Mouse (Mus musculus) CH12.LX (cell line): ENCODE measurements around the gene Usp35. TPM values are rescaled to one million over a fixed set of nuclear protein-coding genes. Genes with fewer than 3 reads are reported as not detected.

ENCODE experiments used
- DNase-seq: peaks from one replicate; pipeline ENCODE4 v3.0.0-alpha.2; 2013; ENCODE audit errors: extremely low read depth
- H3K27ac ChIP-seq: 2 replicates; pipeline ENCODE4 v1.5.1; 2012; ENCODE audit warnings: low read depth, mild to moderate bottlenecking, control low read depth, moderate library complexity; ENCODE audit not compliant: insufficient read depth
- H3K27me3 ChIP-seq: replicated peaks from 2 replicates; pipeline ENCODE3; 2012; ENCODE audit warnings: inconsistent platforms
- H3K36me3 ChIP-seq, 2 experiments: replicated peaks in 1 of 2; 2 replicates each; pipeline versions ENCODE3 to v1.6.1; 2012; ENCODE audit warnings: inconsistent platforms in 1 of 2, low read length in 1 of 2, mild to moderate bottlenecking in 1 of 2, mixed read lengths in 1 of 2, moderate library complexity in 1 of 2; ENCODE audit not compliant: control insufficient read depth in 1 of 2, insufficient read depth in 1 of 2
- H3K4me1 ChIP-seq, 2 experiments: 2 replicates each; pipeline ENCODE4 v1.6.1; 2012; ENCODE audit warnings: inconsistent platforms in 1 of 2, moderate library complexity in 1 of 2; ENCODE audit not compliant: insufficient read depth in 2 of 2, control insufficient read depth in 1 of 2
- H3K4me2 ChIP-seq: 2 replicates; pipeline ENCODE4 v1.6.1; 2012; ENCODE audit warnings: low read depth, mild to moderate bottlenecking, control low read depth; ENCODE audit not compliant: poor library complexity, insufficient read depth, severe bottlenecking
- H3K4me3 ChIP-seq, 3 experiments: fragments of 150-350 bp in 1 of 3; sonication (generic) in 1 of 3; replicated peaks in 1 of 3; 2 replicates each; pipeline versions ENCODE3 to v1.5.1; 2011 to 2012; ENCODE audit warnings: low read depth in 2 of 3, low read length in 2 of 3, mild to moderate bottlenecking in 2 of 3, moderate library complexity in 2 of 3, control low read depth in 1 of 3, improper control_type of control experiment in 1 of 3, inconsistent platforms in 1 of 3, mixed read lengths in 1 of 3; ENCODE audit not compliant: poor library complexity in 1 of 3
- H3K79me2 ChIP-seq: replicated peaks from 2 replicates; pipeline ENCODE4 v1.6.1; 2012; ENCODE audit warnings: mild to moderate bottlenecking, moderate library complexity; ENCODE audit not compliant: control insufficient read depth, poor library complexity, insufficient read depth, severe bottlenecking; ENCODE audit errors: extremely low read depth
- H3K9ac ChIP-seq: 2 replicates; pipeline ENCODE4 v1.6.1; 2012; ENCODE audit warnings: low read depth, mild to moderate bottlenecking, control low read depth, moderate library complexity; ENCODE audit not compliant: insufficient read depth
- H3K9me3 ChIP-seq: replicated peaks from 2 replicates; pipeline ENCODE3; 2012; ENCODE audit warnings: low read length, inconsistent platforms, mixed read lengths
- CHD2 ChIP-seq: IDR thresholded peaks from 2 replicates; pipeline ENCODE4 v1.6.1; 2011; ENCODE audit warnings: low read length, improper control_type of control experiment
- E2F4 ChIP-seq: IDR thresholded peaks from 2 replicates; pipeline ENCODE4 v1.6.1; 2011; ENCODE audit warnings: low read depth, low read length, improper control_type of control experiment; ENCODE audit not compliant: insufficient replicate concordance
- ELF1 ChIP-seq: IDR thresholded peaks from 2 replicates; pipeline ENCODE4 v1.6.1; 2014; ENCODE audit warnings: low read depth, mild to moderate bottlenecking, inconsistent platforms, low read length, improper control_type of control experiment
- EP300 ChIP-seq: IDR thresholded peaks from 2 replicates; pipeline ENCODE4 v1.6.1; 2011; ENCODE audit warnings: low read length, improper control_type of control experiment
- IRF4 ChIP-seq: IDR thresholded peaks from 2 replicates; pipeline ENCODE4 v1.6.1; 2014; ENCODE audit warnings: low read depth, mild to moderate bottlenecking, inconsistent platforms, low read length, improper control_type of control experiment
- JUND ChIP-seq: conservative IDR thresholded peaks from 2 replicates; pipeline ENCODE4 v1.6.1; 2011; ENCODE audit warnings: low read depth, low read length, improper control_type of control experiment
- MAX ChIP-seq: IDR thresholded peaks from 2 replicates; pipeline ENCODE4 v1.6.1; 2011; ENCODE audit warnings: low read length, improper control_type of control experiment
- MXI1 ChIP-seq: IDR thresholded peaks from 2 replicates; pipeline ENCODE4 v1.6.1; 2011; ENCODE audit warnings: mild to moderate bottlenecking, low read depth, low read length, improper control_type of control experiment
- POLR2AphosphoS2 ChIP-seq: IDR thresholded peaks from 2 replicates; pipeline ENCODE4 v1.6.1; 2011; ENCODE audit warnings: low read depth, low read length, improper control_type of control experiment
- SIN3A ChIP-seq: IDR thresholded peaks from 2 replicates; pipeline ENCODE4 v1.6.1; 2012; ENCODE audit warnings: low read length, improper control_type of control experiment, inconsistent platforms
- TBP ChIP-seq: conservative IDR thresholded peaks from 2 replicates; pipeline ENCODE4 v1.6.1; 2011; ENCODE audit warnings: low read depth, low read length, improper control_type of control experiment
- TCF12 ChIP-seq: IDR thresholded peaks from 2 replicates; pipeline ENCODE4 v1.6.1; 2014; ENCODE audit warnings: low read depth, mild to moderate bottlenecking, inconsistent platforms, low read length, improper control_type of control experiment
- UBTF ChIP-seq: IDR thresholded peaks from 2 replicates; pipeline ENCODE4 v1.6.1; 2012; ENCODE audit warnings: low read depth, mild to moderate bottlenecking, inconsistent platforms, low read length, improper control_type of control experiment, moderate library complexity
- ZC3H11A ChIP-seq: IDR thresholded peaks from 2 replicates; pipeline ENCODE4 v1.6.1; 2012; ENCODE audit warnings: low read depth, mild to moderate bottlenecking, inconsistent platforms, low read length, improper control_type of control experiment
- ZKSCAN1 ChIP-seq: IDR thresholded peaks from 2 replicates; pipeline ENCODE4 v1.6.1; 2012; ENCODE audit warnings: low read depth, inconsistent platforms, low read length, improper control_type of control experiment, borderline replicate concordance
- ZNF384 ChIP-seq: IDR thresholded peaks from 2 replicates; pipeline ENCODE4 v1.6.1; 2012; ENCODE audit warnings: low read depth, low read length, improper control_type of control experiment, inconsistent platforms
- dilution Hi-C: fragments of 300-500 bp; cut with MboI; formaldehyde crosslinking; loops from 2 replicates; pipeline ENCODE4 v1.14.3; 2020; ENCODE audit warnings: low sequenced_read_pairs; ENCODE audit not compliant: extremely low pct_unique_long_range_greater_than_20kb, extremely low pct_ligation_motif_present
- in situ Hi-C: fragments of 300-500 bp; cut with MboI; formaldehyde crosslinking; loops from 3 replicates; pipeline ENCODE4 v1.14.3; 2019; ENCODE audit warnings: low sequenced_read_pairs, low pct_ligation_motif_present, low pct_unique_long_range_greater_than_20kb, mixed read lengths
- polyA plus RNA-seq: library from polyadenylated mRNA; unstranded; fragments of >175 nt; gene quantifications from 2 replicates; pipeline ENCODE4 v1.2.1, GENCODE M21; 2012; ENCODE audit warnings: low read depth; ENCODE audit not compliant: insufficient read length
- total RNA-seq, 2 experiments: library from RNA; depleted of rRNA; stranded (reverse); fragments of 300-350 nt in 1 of 2; fragments of >200 nt in 1 of 2; gene quantifications; 2 replicates each; pipeline ENCODE4 v1.2.3; 2012 to 2014

The Usp35 gene
- total and polyA plus RNA-seq, 3 experiments: 1.2 to 1.8 (median 1.3) TPM

- in situ Hi-C loops (no loop called here), dilution Hi-C loops (no loop called here)
- no peak for DNase-seq
- TF ChIP-seq ELF1 (no peak), TCF12 (no peak), JUND (no peak), E2F4 (no peak), TBP (no peak), ZNF384 (no peak), SIN3A (no peak), ZC3H11A (no peak), CHD2 (no peak), UBTF (no peak), POLR2AphosphoS2 (no peak), MXI1 (no peak), EP300 (no peak)
- Histone ChIP-seq H3K27me3 (no peaks in the 10 kb centered on the region), H3K4me2 (no peak overlapping the region), H3K9ac (no peak overlapping the region), H3K4me3 (no peak overlapping the region), H3K4me1 (peaks cover 0 to 17% of the 10 kb centered on the region in 2 experiments; a peak in 1 of 4 replicates), H3K36me3 (peaks cover 0 to under 1% of the 10 kb centered on the region in 2 experiments), H3K9me3 (no peaks in the 10 kb centered on the region), H3K27ac (no peak overlapping the region), H3K79me2 (no peaks in the 10 kb centered on the region)
Observed at GRCm38 (mm10) chr7:97304471-97304870, 27.3 kb downstream of the Usp35 start.

- Histone ChIP-seq H3K9ac (no peak overlapping the region), H3K27ac (no peak overlapping the region), H3K4me2 (no peak overlapping the region), H3K9me3 (no peaks in the 10 kb centered on the region), H3K36me3 (no peaks in the 10 kb centered on the region), H3K79me2 (no peaks in the 10 kb centered on the region), H3K4me3 (no peak overlapping the region), H3K4me1 (peaks cover 4 to 17% of the 10 kb centered on the region in 2 experiments; a peak in 2 of 4 replicates), H3K27me3 (no peaks in the 10 kb centered on the region)
- DNase-seq: no peak
- in situ Hi-C loops: no loop called here
- TF ChIP-seq IRF4 (no peak), MAX (no peak)
- dilution Hi-C loops: no loop called here
Observed at GRCm38 (mm10) chr7:97303614-97304013, 28.2 kb downstream of the Usp35 start.

GRCm38 (mm10) chr7:97302876-97303275, 28.9 kb downstream of the Usp35 start:
- dilution Hi-C loops (no loop called here), in situ Hi-C loops (no loop called here)
- Histone ChIP-seq H3K27me3 (no peaks in the 10 kb centered on the region), H3K9ac (no peak overlapping the region), H3K4me2 (no peak overlapping the region), H3K36me3 (no peaks in the 10 kb centered on the region), H3K79me2 (no peaks in the 10 kb centered on the region), H3K9me3 (no peaks in the 10 kb centered on the region), H3K4me3 (no peak overlapping the region), H3K27ac (no peak overlapping the region), H3K4me1 (peaks cover 7 to 24% of the 10 kb centered on the region in 2 experiments; a peak in 3 of 4 replicates)
- no peak for TF ChIP-seq ZC3H11A
- TF ChIP-seq ZKSCAN1: no peak
- DNase-seq: no peak
